Mouse (Mus musculus): ENCODE measurements at regions not wholly inside any gene's neighbourhood (a gene's known extent, or its start where the extent isn't known, plus 50 kb on each side); places are given as distances from the start of the nearest gene placed in this dataset.

- Histone ChIP-seq H3K27ac (ENCODE audit: insufficient read depth, low read depth) (no peak overlapping the region), H3K4me1 (ENCODE audit: control insufficient read depth in 1 of 2, insufficient read depth in 2 of 2) (no peaks in the 10 kb centered on the region), H3K4me3 (replicated peaks in 1 of 3; ENCODE audit: low read depth in 2 of 3, low read length in 2 of 3, poor library complexity in 1 of 3) (no peak overlapping the region), H3K4me2 (ENCODE audit: insufficient read depth, low read depth, poor library complexity, severe bottlenecking) (no peak overlapping the region), H3K36me3 (replicated peaks in 1 of 2; ENCODE audit: control insufficient read depth in 1 of 2, insufficient read depth in 1 of 2, low read length in 1 of 2) (no peaks in the 10 kb centered on the region), H3K79me2 (replicated peaks; ENCODE audit: control insufficient read depth, extremely low read depth, insufficient read depth, poor library complexity, severe bottlenecking) (no peaks in the 10 kb centered on the region), H3K27me3 (replicated peaks) (peaks cover 4% of the 10 kb centered on the region), H3K9ac (ENCODE audit: insufficient read depth, low read depth) (no peak overlapping the region), H3K9me3 (replicated peaks; ENCODE audit: low read length) (no peaks in the 10 kb centered on the region)
- in situ Hi-C loops (cut with MboI; ENCODE audit: low pct_ligation_motif_present, low pct_unique_long_range_greater_than_20kb, low sequenced_read_pairs) (no loop called here), dilution Hi-C loops (cut with MboI; ENCODE audit: extremely low pct_ligation_motif_present, extremely low pct_unique_long_range_greater_than_20kb, low sequenced_read_pairs) (no loop called here)
- TF ChIP-seq MYC (IDR thresholded peaks at IDR 0.05; ENCODE audit: low read depth, low read length): no peak
- TF ChIP-seq USF1 (IDR thresholded peaks at IDR 0.05; ENCODE audit: low read depth, low read length): no peak
- DNase-seq (ENCODE audit: extremely low read depth): no peak
These were observed 79.5 kb downstream of the Tpra1 start for GRCm38 (mm10) chr6:88981544-88981943.

- no peak overlapping the region for H3K4me2 ChIP-seq (ENCODE audit: insufficient read depth, low read depth, poor library complexity, severe bottlenecking)
These were observed 82.1 kb downstream of the Tpra1 start for GRCm38 (mm10) chr6:88984170-88984569.

GRCm38 (mm10) chr6:88984863-88985262 is 82.8 kb downstream of the Tpra1 start:
- in situ Hi-C loops (cut with MboI; ENCODE audit: low pct_ligation_motif_present, low pct_unique_long_range_greater_than_20kb, low sequenced_read_pairs): no loop called here
- H3K4me3 ChIP-seq (replicated peaks in 1 of 3; ENCODE audit: low read depth in 2 of 3, low read length in 2 of 3, poor library complexity in 1 of 3): no peak overlapping the region
- no peaks in the 10 kb centered on the region for H3K79me2 ChIP-seq (replicated peaks; ENCODE audit: control insufficient read depth, extremely low read depth, insufficient read depth, poor library complexity, severe bottlenecking)

More at GRCm38 (mm10) chr6:88984170-88984569, 82.1 kb downstream of the Tpra1 start:
- no peak for DNase-seq (ENCODE audit: extremely low read depth)
- Histone ChIP-seq H3K27ac (ENCODE audit: insufficient read depth, low read depth) (no peak overlapping the region), H3K4me3 (replicated peaks in 1 of 3; ENCODE audit: low read depth in 2 of 3, low read length in 2 of 3, poor library complexity in 1 of 3) (no peak overlapping the region), H3K27me3 (replicated peaks) (peaks cover 5% of the 10 kb centered on the region), H3K79me2 (replicated peaks; ENCODE audit: control insufficient read depth, extremely low read depth, insufficient read depth, poor library complexity, severe bottlenecking) (no peaks in the 10 kb centered on the region), H3K36me3 (replicated peaks in 1 of 2; ENCODE audit: control insufficient read depth in 1 of 2, insufficient read depth in 1 of 2, low read length in 1 of 2) (no peaks in the 10 kb centered on the region), H3K9ac (ENCODE audit: insufficient read depth, low read depth) (no peak overlapping the region), H3K4me1 (ENCODE audit: control insufficient read depth in 1 of 2, insufficient read depth in 2 of 2) (no peaks in the 10 kb centered on the region), H3K9me3 (replicated peaks; ENCODE audit: low read length) (no peaks in the 10 kb centered on the region)
- in situ Hi-C loops (cut with MboI; ENCODE audit: low pct_ligation_motif_present, low pct_unique_long_range_greater_than_20kb, low sequenced_read_pairs): no loop called here
- TF ChIP-seq CHD1 (IDR thresholded peaks at IDR 0.05; ENCODE audit: low read depth, low read length): no peak
- TF ChIP-seq USF2 (conservative IDR thresholded peaks at IDR 0.05; ENCODE audit: low read depth, low read length): no peak
- TF ChIP-seq SMC3 (IDR thresholded peaks at IDR 0.05; ENCODE audit: low read depth, low read length): no peak
- no peak for TF ChIP-seq CHD2 (IDR thresholded peaks at IDR 0.05; ENCODE audit: low read length)
- no peak for TF ChIP-seq GABPA (IDR thresholded peaks at IDR 0.05; ENCODE audit: insufficient replicate concordance, low read depth, low read length)
- TF ChIP-seq ZC3H11A (IDR thresholded peaks at IDR 0.05; ENCODE audit: low read depth, low read length): no peak
- no peak for TF ChIP-seq HCFC1 (IDR thresholded peaks at IDR 0.05; ENCODE audit: low read depth, low read length)
- no peak for TF ChIP-seq ETS1 (conservative IDR thresholded peaks at IDR 0.05; ENCODE audit: low read depth, low read length)
- no peak for TF ChIP-seq SIN3A (IDR thresholded peaks at IDR 0.05; ENCODE audit: low read length)
- TF ChIP-seq E2F4 (IDR thresholded peaks at IDR 0.05; ENCODE audit: insufficient replicate concordance, low read depth, low read length): no peak
- no peak for TF ChIP-seq PAX5 (IDR thresholded peaks at IDR 0.05; ENCODE audit: low read length)
- no peak for TF ChIP-seq UBTF (IDR thresholded peaks at IDR 0.05; ENCODE audit: low read depth, low read length)
- no peak for TF ChIP-seq MXI1 (IDR thresholded peaks at IDR 0.05; ENCODE audit: low read depth, low read length)
- TF ChIP-seq JUN (IDR thresholded peaks at IDR 0.05; ENCODE audit: insufficient read depth, low read depth, low read length): no peak
- no peak for TF ChIP-seq RCOR1 (conservative IDR thresholded peaks at IDR 0.05; ENCODE audit: low read depth, low read length)
- TF ChIP-seq BHLHE40 (IDR thresholded peaks at IDR 0.05; ENCODE audit: low read depth, low read length): no peak
- dilution Hi-C loops (cut with MboI; ENCODE audit: extremely low pct_ligation_motif_present, extremely low pct_unique_long_range_greater_than_20kb, low sequenced_read_pairs): no loop called here

More at GRCm38 (mm10) chr6:88984863-88985262, 82.8 kb downstream of the Tpra1 start:
- H3K9me3 ChIP-seq (replicated peaks; ENCODE audit: low read length): no peaks in the 10 kb centered on the region
- no peak for DNase-seq (ENCODE audit: extremely low read depth)
- no peak overlapping the region for H3K9ac ChIP-seq (ENCODE audit: insufficient read depth, low read depth)
- no peak overlapping the region for H3K27ac ChIP-seq (ENCODE audit: insufficient read depth, low read depth)
- TF ChIP-seq TBP (conservative IDR thresholded peaks at IDR 0.05; ENCODE audit: low read depth, low read length): no peak
- TF ChIP-seq EP300 (IDR thresholded peaks at IDR 0.05; ENCODE audit: low read length): no peak
- no peak for TF ChIP-seq MYC (IDR thresholded peaks at IDR 0.05; ENCODE audit: low read depth, low read length)
- TF ChIP-seq POLR2AphosphoS2 (IDR thresholded peaks at IDR 0.05; ENCODE audit: low read depth, low read length): no peak
- TF ChIP-seq IRF4 (IDR thresholded peaks at IDR 0.05; ENCODE audit: low read depth, low read length): no peak
- TF ChIP-seq POLR2A (IDR thresholded peaks at IDR 0.05; ENCODE audit: low read depth, low read length): no peak
- TF ChIP-seq PAX5 (IDR thresholded peaks at IDR 0.05; ENCODE audit: low read length): no peak
- TF ChIP-seq CTCF (conservative IDR thresholded peaks at IDR 0.05 in 1 of 2, IDR thresholded peaks at IDR 0.05 in 1 of 2; ENCODE audit: low read depth in 2 of 2, low read length in 2 of 2): no peak
- no peak for TF ChIP-seq CHD2 (IDR thresholded peaks at IDR 0.05; ENCODE audit: low read length)
- no peak for TF ChIP-seq KAT2A (IDR thresholded peaks at IDR 0.05; ENCODE audit: insufficient replicate concordance, low read length)
- TF ChIP-seq MXI1 (IDR thresholded peaks at IDR 0.05; ENCODE audit: low read depth, low read length): no peak
- no peak for TF ChIP-seq ZKSCAN1 (IDR thresholded peaks at IDR 0.05; ENCODE audit: borderline replicate concordance, low read depth, low read length)
- TF ChIP-seq TCF12 (IDR thresholded peaks at IDR 0.05; ENCODE audit: low read depth, low read length): no peak
- TF ChIP-seq E2F4 (IDR thresholded peaks at IDR 0.05; ENCODE audit: insufficient replicate concordance, low read depth, low read length): no peak
- TF ChIP-seq ZC3H11A (IDR thresholded peaks at IDR 0.05; ENCODE audit: low read depth, low read length): no peak
- TF ChIP-seq CHD1 (IDR thresholded peaks at IDR 0.05; ENCODE audit: low read depth, low read length): no peak
- TF ChIP-seq USF1 (IDR thresholded peaks at IDR 0.05; ENCODE audit: low read depth, low read length): no peak
- TF ChIP-seq ELF1 (IDR thresholded peaks at IDR 0.05; ENCODE audit: low read depth, low read length): no peak
- TF ChIP-seq JUND (conservative IDR thresholded peaks at IDR 0.05; ENCODE audit: low read depth, low read length): no peak
- TF ChIP-seq MAZ (IDR thresholded peaks at IDR 0.05; ENCODE audit: low read depth, low read length): no peak
- dilution Hi-C loops (cut with MboI; ENCODE audit: extremely low pct_ligation_motif_present, extremely low pct_unique_long_range_greater_than_20kb, low sequenced_read_pairs): no loop called here
- H3K4me2 ChIP-seq (ENCODE audit: insufficient read depth, low read depth, poor library complexity, severe bottlenecking): no peak overlapping the region
- H3K27me3 ChIP-seq (replicated peaks): peaks cover 5% of the 10 kb centered on the region
- no peaks in the 10 kb centered on the region for H3K4me1 ChIP-seq (ENCODE audit: control insufficient read depth in 1 of 2, insufficient read depth in 2 of 2)
- no peaks in the 10 kb centered on the region for H3K36me3 ChIP-seq (replicated peaks in 1 of 2; ENCODE audit: control insufficient read depth in 1 of 2, insufficient read depth in 1 of 2, low read length in 1 of 2)

Data from CH12.LX (cell line).